Mouse (Mus musculus) left cerebral cortex, adult 2 months (tissue): ENCODE data around the gene Fam102a. TPM values are rescaled to one million over a fixed set of nuclear protein-coding genes. Genes with fewer than 3 reads are reported as not detected.

Experiments
- DNase-seq, 2 experiments: peaks; one replicate each; pipeline ENCODE4 v3.0.0; 2021 to 2022; ENCODE audit warnings: low spot score in 2 of 2, mixed read lengths in 1 of 2; ENCODE audit errors: extremely low spot score in 1 of 2
- H3K27ac ChIP-seq: fragments of 200-600 bp; 2 replicates; pipeline ENCODE4 v1.8.1; 2022
- H3K4me3 ChIP-seq: fragments of 200-600 bp; 2 replicates; pipeline ENCODE4 v1.8.1; 2022
- CTCF ChIP-seq: fragments of 200-600 bp; IDR thresholded peaks from 2 replicates; pipeline ENCODE4 v1.8.1; 2022; ENCODE audit warnings: antibody characterized with exemption, mild to moderate bottlenecking, moderate library complexity
- intact Hi-C: fragments of 180-260 bp; cut with DNase I; formaldehyde crosslinking; loops from one replicate; pipeline ENCODE4 v1.15.1; 2025
- total RNA-seq, 2 experiments: library from RNA; stranded (reverse); gene quantifications; 2 replicates each; pipeline ENCODE4 v1.2.3; 2021

Fam102a gene
- total RNA-seq, 2 experiments from 2014 or later = 61.1 to 64.8 TPM

GRCm38 (mm10) chr2:32587731-32588321 is 52.7 kb downstream of the Fam102a start:
- peak overlapping the region; percentile 62 for H3K4me3 ChIP-seq
- no peak for DNase-seq
- intact Hi-C loops = loop anchor here (1.0 kb wide), 1 partner anchor 14 kb away; no protein-coding TSS in a partner anchor
- TF ChIP-seq CTCF = no peak
- peak overlapping the region; percentile 84 for H3K27ac ChIP-seq

GRCm38 (mm10) chr2:32589213-32589795 is 54.2 kb downstream of the Fam102a start:
- Histone ChIP-seq H3K27ac (peak overlapping the region; percentile 40; the same call in 1 of the 2 replicates), H3K4me3 (peak overlapping the region; percentile 31)
- DNase-seq = peak; percentile 54 to 67
- TF ChIP-seq CTCF = no peak
- intact Hi-C loops = no loop called here

- no peak for TF ChIP-seq CTCF
- no peak for DNase-seq
- Histone ChIP-seq H3K4me3 (no peak overlapping the region), H3K27ac (no peak overlapping the region; the same call in 1 of the 2 replicates)
- intact Hi-C loops = no loop called here
Measured at GRCm38 (mm10) chr2:32590224-32590623, 55.1 kb downstream of the Fam102a start.

GRCm38 (mm10) chr2:32591249-32591648 is 56.1 kb downstream of the Fam102a start:
- Histone ChIP-seq H3K4me3 (no peak overlapping the region), H3K27ac (no peak overlapping the region)
- TF ChIP-seq CTCF = no peak
- DNase-seq = no peak
- intact Hi-C loops = no loop called here

- intact Hi-C loops = no loop called here
- no peak overlapping the region for H3K4me3 ChIP-seq
- DNase-seq = no peak
- TF ChIP-seq CTCF = no peak
- H3K27ac ChIP-seq = no peak overlapping the region
Measured at GRCm38 (mm10) chr2:32596725-32597124, 61.6 kb downstream of the Fam102a start.

GRCm38 (mm10) chr2:32597248-32597647 is 62.1 kb downstream of the Fam102a start:
- H3K4me3 ChIP-seq = no peak overlapping the region
- intact Hi-C loops = no loop called here
- no peak overlapping the region for H3K27ac ChIP-seq
- no peak for DNase-seq
- no peak for TF ChIP-seq CTCF

- TF ChIP-seq CTCF = no peak
- no peak overlapping the region for H3K27ac ChIP-seq
- no peak for DNase-seq
- H3K4me3 ChIP-seq = no peak overlapping the region
- intact Hi-C loops = no loop called here
Measured at GRCm38 (mm10) chr2:32597699-32598098, 62.6 kb downstream of the Fam102a start.

- intact Hi-C loops = no loop called here
- H3K27ac ChIP-seq = no peak overlapping the region
- no peak overlapping the region for H3K4me3 ChIP-seq
- no peak for DNase-seq
- TF ChIP-seq CTCF = no peak
Measured at GRCm38 (mm10) chr2:32598506-32598905, 63.4 kb downstream of the Fam102a start.

- H3K27ac ChIP-seq = no peak within 1 kb of the TSS
- no peak within 1 kb of the TSS for H3K4me3 ChIP-seq
- TF ChIP-seq CTCF = no peak
- DNase-seq = no peak
- intact Hi-C loops = no loop called here
Measured at GRCm38 (mm10) chr2:32599409-32599808, 64.3 kb downstream of the Fam102a start, which contains the start of gene St6galnac6. TSS of gene St6galnac6 (plus strand) at chr2:32599709.

GRCm38 (mm10) chr2:32601417-32602065 is 66.4 kb downstream of the Fam102a start:
- H3K27ac ChIP-seq = no peak overlapping the region
- peak in 1 of 2 experiments; percentile 35 for DNase-seq
- TF ChIP-seq CTCF = peak; percentile 48
- intact Hi-C loops = loop anchor here (1.0 kb wide), 2 partner anchors 14 to 18 kb away; partner anchors contain the start of gene St6galnac4
- H3K4me3 ChIP-seq = no peak overlapping the region

- intact Hi-C loops = loop anchor here (1.0 kb wide), 2 partner anchors 15 to 19 kb away; partner anchors contain the start of gene St6galnac4
- 0 out of 2 replicates have a peak overlapping the region, but pooled peaks have one; percentile 4 for H3K27ac ChIP-seq
- DNase-seq = peak; percentile 84 to 87
- peak; percentile 99 for TF ChIP-seq CTCF
- peak overlapping the region; percentile 15; the same call in 1 of the 2 replicates for H3K4me3 ChIP-seq
Measured at GRCm38 (mm10) chr2:32602600-32603054, 67.5 kb downstream of the Fam102a start.

GRCm38 (mm10) chr2:32604631-32605030 is 69.5 kb downstream of the Fam102a start:
- no peak overlapping the region for H3K27ac ChIP-seq
- intact Hi-C loops = no loop called here
- no peak for DNase-seq
- no peak for TF ChIP-seq CTCF
- no peak overlapping the region for H3K4me3 ChIP-seq
